Mouse (Mus musculus) hindbrain, embryonic 15.5 days (tissue): ENCODE measurements around the gene Prss35. TPM values are rescaled to one million over a fixed set of nuclear protein-coding genes. Genes with fewer than 3 reads are reported as not detected.

Source experiments
- ATAC-seq: fragments of 200-750 bp; cut with Nextera tagmentation; 2 replicates; pipeline ENCODE4 v1.8.0; 2017; ENCODE audit warnings: low read depth, moderate number of reproducible peaks, moderate TSS enrichment; ENCODE audit not compliant: low FRiP score
- H3K27ac ChIP-seq: fragments of 300-500 bp; sonication (generic); replicated peaks from 2 replicates; pipeline ENCODE4 v1.5.1; 2015; ENCODE audit warnings: mild to moderate bottlenecking, inconsistent platforms
- H3K27me3 ChIP-seq: fragments of 300-500 bp; sonication (generic); 2 replicates; pipeline ENCODE4 v1.6.1; 2015; ENCODE audit warnings: control low read depth, inconsistent platforms
- H3K36me3 ChIP-seq: fragments of 300-500 bp; sonication (generic); 2 replicates; pipeline ENCODE4 v1.6.1; 2015; ENCODE audit warnings: control low read depth, inconsistent platforms
- H3K4me1 ChIP-seq: fragments of 300-500 bp; sonication (generic); replicated peaks from 2 replicates; pipeline ENCODE4 v1.6.1; 2015; ENCODE audit warnings: control low read depth, inconsistent platforms
- H3K4me2 ChIP-seq: fragments of 300-500 bp; sonication (generic); 2 replicates; pipeline ENCODE4 v1.6.1; 2015; ENCODE audit warnings: moderate library complexity, mild to moderate bottlenecking, inconsistent platforms
- H3K4me3 ChIP-seq: fragments of 300-500 bp; sonication (generic); 2 replicates; pipeline ENCODE4 v1.5.1; 2015; ENCODE audit warnings: mild to moderate bottlenecking, inconsistent platforms
- H3K9ac ChIP-seq: fragments of 300-500 bp; sonication (generic); 2 replicates; pipeline ENCODE4 v1.6.1; 2015; ENCODE audit warnings: inconsistent platforms
- H3K9me3 ChIP-seq: fragments of 300-500 bp; sonication (generic); 2 replicates; pipeline ENCODE4 v1.6.1; 2016; ENCODE audit warnings: control low read depth, inconsistent platforms
- WGBS: fragments of 180-500 bp; shearing (Covaris S2); methylation state at CpG from one replicate; pipeline ENCODE4 v1.1.7; 2015; 5-methylcytosine and 5-hydroxymethylcytosine counted together
- polyA plus RNA-seq: library from polyadenylated mRNA; unstranded; fragments of >200 nt; fragmentation: Nextera tagmentation; extraction: Ambion mirVana; gene quantifications from 2 replicates; pipeline ENCODE4 v1.2.1, GENCODE M21; 2015

Gene Prss35
- 6.2 and 7.2 TPM in 2 replicates for polyA plus RNA-seq

- peak; percentile 86 for ATAC-seq
- 1% methylated on average over 19 of the region's 19 CpGs for WGBS
- peak within 1 kb of the TSS; percentile 76 for H3K4me2 ChIP-seq
- H3K27me3 ChIP-seq: no peaks in the 10 kb centered on the region
- peak within 1 kb of the TSS; percentile 40 for H3K4me3 ChIP-seq
- no peaks in the 10 kb centered on the region for H3K9me3 ChIP-seq
- H3K36me3 ChIP-seq: no peaks in the 10 kb centered on the region
- H3K4me1 ChIP-seq: peaks cover 16% of the 10 kb centered on the region
- no peak within 1 kb of the TSS for H3K27ac ChIP-seq
- H3K9ac ChIP-seq: peak within 1 kb of the TSS; percentile 38
Measured at GRCm38 (mm10) chr9:86742959-86743911, at the start of gene Prss35. Gene Prss35, plus strand, starts transcription at chr9:86743649.

- no peaks in the 10 kb centered on the region for H3K27me3 ChIP-seq
- no peak overlapping the region for H3K27ac ChIP-seq
- no peak for ATAC-seq
- H3K4me1 ChIP-seq: 0 out of 2 replicates have a peak, but pooled peaks cover 8% of the 10 kb centered on the region
- WGBS: 93% methylated on average over 6 of the region's 6 CpGs
- no peak overlapping the region for H3K9ac ChIP-seq
- H3K4me3 ChIP-seq: no peak overlapping the region
- H3K36me3 ChIP-seq: no peaks in the 10 kb centered on the region
- H3K9me3 ChIP-seq: no peaks in the 10 kb centered on the region
- no peak overlapping the region for H3K4me2 ChIP-seq
Measured at GRCm38 (mm10) chr9:86693935-86694334, 49.5 kb upstream of the Prss35 start.

- 0 out of 2 replicates have a peak, but pooled peaks cover 8% of the 10 kb centered on the region for H3K4me1 ChIP-seq
- no peak overlapping the region for H3K27ac ChIP-seq
- no peak for ATAC-seq
- H3K4me3 ChIP-seq: peak overlapping the region; percentile 97
- H3K9ac ChIP-seq: no peak overlapping the region
- no peaks in the 10 kb centered on the region for H3K27me3 ChIP-seq
- peak overlapping the region; percentile 81 for H3K4me2 ChIP-seq
- 92% methylated on average over 7 of the region's 7 CpGs for WGBS
- H3K9me3 ChIP-seq: no peaks in the 10 kb centered on the region
- no peaks in the 10 kb centered on the region for H3K36me3 ChIP-seq
Measured at GRCm38 (mm10) chr9:86694644-86695043, 48.8 kb upstream of the Prss35 start.

- ATAC-seq: peak; percentile 78
- H3K27ac ChIP-seq: peak overlapping the region; percentile 81
- 0 out of 2 replicates have a peak, but pooled peaks cover 8% of the 10 kb centered on the region for H3K4me1 ChIP-seq
- no peaks in the 10 kb centered on the region for H3K36me3 ChIP-seq
- peak overlapping the region; percentile 99 for H3K9ac ChIP-seq
- no peaks in the 10 kb centered on the region for H3K9me3 ChIP-seq
- WGBS: 2% methylated on average over 41 of the region's 56 CpGs
- no peaks in the 10 kb centered on the region for H3K27me3 ChIP-seq
- peak overlapping the region; percentile 97 for H3K4me3 ChIP-seq
- H3K4me2 ChIP-seq: peak overlapping the region; percentile 81
Measured at GRCm38 (mm10) chr9:86695199-86695817, 48.1 kb upstream of the Prss35 start.

- Histone ChIP-seq H3K27me3 (no peaks in the 10 kb centered on the region), H3K4me2 (peak within 1 kb of the TSS; percentile 81), H3K9me3 (no peaks in the 10 kb centered on the region), H3K4me3 (peak within 1 kb of the TSS; percentile 97), H3K36me3 (no peaks in the 10 kb centered on the region), H3K27ac (peak within 1 kb of the TSS; percentile 81), H3K4me1 (0 out of 2 replicates have a peak, but pooled peaks cover 8% of the 10 kb centered on the region), H3K9ac (peak within 1 kb of the TSS; percentile 99)
- WGBS: under 1% methylated on average over 26 of the region's 46 CpGs
- peak; percentile 82 for ATAC-seq
Measured at GRCm38 (mm10) chr9:86695818-86696261, 47.6 kb upstream of the Prss35 start, which contains the start of gene Me1. Gene Me1, minus strand, starts transcription at chr9:86695953.

GRCm38 (mm10) chr9:86701264-86701663, 42.2 kb upstream of the Prss35 start:
- no peak overlapping the region for H3K4me3 ChIP-seq
- no peaks in the 10 kb centered on the region for H3K9me3 ChIP-seq
- H3K9ac ChIP-seq: no peak overlapping the region
- H3K4me2 ChIP-seq: no peak overlapping the region
- H3K36me3 ChIP-seq: no peaks in the 10 kb centered on the region
- H3K27ac ChIP-seq: no peak overlapping the region
- 45% methylated on average over 5 of the region's 5 CpGs for WGBS
- no peak for ATAC-seq
- H3K27me3 ChIP-seq: no peaks in the 10 kb centered on the region
- no peaks in the 10 kb centered on the region for H3K4me1 ChIP-seq

- Histone ChIP-seq H3K27me3 (no peaks in the 10 kb centered on the region), H3K36me3 (no peaks in the 10 kb centered on the region), H3K9me3 (no peaks in the 10 kb centered on the region), H3K9ac (no peak overlapping the region), H3K4me2 (no peak overlapping the region), H3K4me1 (no peaks in the 10 kb centered on the region), H3K27ac (no peak overlapping the region), H3K4me3 (no peak overlapping the region)
- ATAC-seq: no peak
- 38% methylated on average over 2 of the region's 2 CpGs for WGBS
Measured at GRCm38 (mm10) chr9:86701844-86702243, 41.6 kb upstream of the Prss35 start.

GRCm38 (mm10) chr9:86707431-86707830, 36.0 kb upstream of the Prss35 start:
- WGBS: 80% methylated on average over 1 of the region's 1 CpGs
- H3K4me3 ChIP-seq: no peak overlapping the region
- H3K27me3 ChIP-seq: no peaks in the 10 kb centered on the region
- H3K4me1 ChIP-seq: no peaks in the 10 kb centered on the region
- no peak overlapping the region for H3K4me2 ChIP-seq
- H3K27ac ChIP-seq: no peak overlapping the region
- H3K9me3 ChIP-seq: no peaks in the 10 kb centered on the region
- H3K36me3 ChIP-seq: no peaks in the 10 kb centered on the region
- ATAC-seq: no peak
- H3K9ac ChIP-seq: no peak overlapping the region

GRCm38 (mm10) chr9:86708921-86709320, 34.5 kb upstream of the Prss35 start:
- H3K4me2 ChIP-seq: no peak overlapping the region
- no peaks in the 10 kb centered on the region for H3K4me1 ChIP-seq
- H3K4me3 ChIP-seq: no peak overlapping the region
- H3K27ac ChIP-seq: no peak overlapping the region
- H3K9me3 ChIP-seq: no peaks in the 10 kb centered on the region
- no peaks in the 10 kb centered on the region for H3K36me3 ChIP-seq
- H3K27me3 ChIP-seq: no peaks in the 10 kb centered on the region
- no peak for ATAC-seq
- 65% methylated on average over 6 of the region's 6 CpGs for WGBS
- H3K9ac ChIP-seq: no peak overlapping the region

- no peaks in the 10 kb centered on the region for H3K27me3 ChIP-seq
- H3K4me1 ChIP-seq: no peaks in the 10 kb centered on the region
- no peaks in the 10 kb centered on the region for H3K36me3 ChIP-seq
- H3K9ac ChIP-seq: no peak overlapping the region
- H3K9me3 ChIP-seq: no peaks in the 10 kb centered on the region
- H3K27ac ChIP-seq: no peak overlapping the region
- H3K4me2 ChIP-seq: no peak overlapping the region
- WGBS: 91% methylated on average over 2 of the region's 2 CpGs
- H3K4me3 ChIP-seq: no peak overlapping the region
- ATAC-seq: no peak
Measured at GRCm38 (mm10) chr9:86710091-86710634, 33.3 kb upstream of the Prss35 start.

GRCm38 (mm10) chr9:86712648-86713047, 30.8 kb upstream of the Prss35 start:
- no peaks in the 10 kb centered on the region for H3K27me3 ChIP-seq
- H3K4me2 ChIP-seq: no peak overlapping the region
- no peaks in the 10 kb centered on the region for H3K4me1 ChIP-seq
- H3K9me3 ChIP-seq: no peaks in the 10 kb centered on the region
- no peaks in the 10 kb centered on the region for H3K36me3 ChIP-seq
- no peak overlapping the region for H3K27ac ChIP-seq
- WGBS: 70% methylated on average over 2 of the region's 2 CpGs
- no peak overlapping the region for H3K9ac ChIP-seq
- H3K4me3 ChIP-seq: no peak overlapping the region
- no peak for ATAC-seq

- H3K9ac ChIP-seq: no peak overlapping the region
- H3K27me3 ChIP-seq: no peaks in the 10 kb centered on the region
- ATAC-seq: no peak
- no peak overlapping the region for H3K4me2 ChIP-seq
- H3K36me3 ChIP-seq: no peaks in the 10 kb centered on the region
- no peak overlapping the region for H3K4me3 ChIP-seq
- H3K4me1 ChIP-seq: no peaks in the 10 kb centered on the region
- WGBS: 88% methylated on average over 3 of the region's 3 CpGs
- no peaks in the 10 kb centered on the region for H3K9me3 ChIP-seq
- no peak overlapping the region for H3K27ac ChIP-seq
Measured at GRCm38 (mm10) chr9:86714089-86714488, 29.4 kb upstream of the Prss35 start.
